Mouse (Mus musculus) forebrain, postnatal 0 days (tissue): Measurements from ENCODE around the gene Hoxd12. TPM values are rescaled to one million over a fixed set of nuclear protein-coding genes. Genes with fewer than 3 reads are reported as not detected.

Source experiments
- ATAC-seq: fragments of 200-750 bp; cut with Nextera tagmentation; 2 replicates; pipeline ENCODE4 v1.8.0; 2017; ENCODE audit warnings: mild to moderate bottlenecking, moderate library complexity
- DNase-seq: peaks from one replicate; pipeline ENCODE4 v3.0.0-alpha.2; 2015
- H3K27ac ChIP-seq: fragments of 300-500 bp; sonication (generic); 2 replicates; pipeline ENCODE4 v1.5.1; 2014; ENCODE audit warnings: low read depth, mild to moderate bottlenecking, antibody characterized with exemption, low read length, moderate library complexity, mixed read lengths
- H3K27me3 ChIP-seq: fragments of 300-500 bp; sonication (generic); 2 replicates; pipeline ENCODE4 v1.6.1; 2014; ENCODE audit warnings: mild to moderate bottlenecking, low read length, mixed read lengths; ENCODE audit not compliant: insufficient read depth
- H3K36me3 ChIP-seq: fragments of 300-500 bp; sonication (generic); 2 replicates; pipeline ENCODE4 v1.6.1; 2014; ENCODE audit warnings: mild to moderate bottlenecking, moderate library complexity; ENCODE audit not compliant: insufficient read depth
- H3K4me1 ChIP-seq: fragments of 300-500 bp; sonication (generic); 2 replicates; pipeline ENCODE4 v1.6.1; 2014; ENCODE audit warnings: antibody characterized with exemption; ENCODE audit not compliant: insufficient read depth
- H3K4me2 ChIP-seq: fragments of 300-500 bp; sonication (generic); 2 replicates; pipeline ENCODE4 v1.6.1; 2014; ENCODE audit warnings: low read depth, mild to moderate bottlenecking, moderate library complexity
- H3K4me3 ChIP-seq: fragments of 300-500 bp; sonication (generic); 2 replicates; pipeline ENCODE4 v1.5.1; 2014; ENCODE audit warnings: low read depth, low read length, mixed read lengths
- H3K9ac ChIP-seq: fragments of 300-500 bp; sonication (generic); 2 replicates; pipeline ENCODE4 v1.6.1; 2014; ENCODE audit warnings: mild to moderate bottlenecking
- H3K9me3 ChIP-seq: fragments of 300-500 bp; sonication (generic); 2 replicates; pipeline ENCODE4 v1.6.1; 2016; ENCODE audit warnings: low read length
- CTCF ChIP-seq: sonication (generic); IDR thresholded peaks from 2 replicates; pipeline ENCODE4 v1.5.1; 2016; ENCODE audit warnings: antibody characterized with exemption, control low read depth, low read depth
- WGBS: fragments of 180-500 bp; shearing (Covaris S2); extraction: QIAGEN DNeasy Blood & Tissue Kit; methylation state at CpG from one replicate; pipeline ENCODE4 v1.1.7; 2014; 5-methylcytosine and 5-hydroxymethylcytosine counted together
- polyA plus RNA-seq: library from polyadenylated mRNA; unstranded; fragments of >200 nt; fragmentation: Nextera tagmentation; extraction: Ambion mirVana; gene quantifications from 2 replicates; pipeline ENCODE4 v1.2.1, GENCODE M21; 2015
- total RNA-seq: library from RNA; depleted of rRNA; stranded (reverse); fragments of >200 nt; gene quantifications from 2 replicates; pipeline ENCODE4 v1.2.3, GENCODE M21; 2014

Hoxd12 gene
- total and polyA plus RNA-seq, 2 experiments from 2014 or later, result not detected

- H3K27ac ChIP-seq, result no peak overlapping the region
- DNase-seq (no peak), ATAC-seq (no peak)
- no peak for TF ChIP-seq CTCF
- H3K4me2 ChIP-seq, result no peak overlapping the region
- no peak overlapping the region for H3K4me3 ChIP-seq
- H3K4me1 ChIP-seq, result no peaks in the 10 kb centered on the region
- 5% methylated on average over 4 of the region's 4 CpGs for WGBS
- no peak overlapping the region for H3K9ac ChIP-seq
- H3K36me3 ChIP-seq, result no peaks in the 10 kb centered on the region
- peaks cover 82% of the 10 kb centered on the region for H3K27me3 ChIP-seq
- H3K9me3 ChIP-seq, result no peaks in the 10 kb centered on the region
These were observed 33.9 kb downstream of the Hoxd12 start for GRCm38 (mm10) chr2:74708676-74709075.

DNA sequence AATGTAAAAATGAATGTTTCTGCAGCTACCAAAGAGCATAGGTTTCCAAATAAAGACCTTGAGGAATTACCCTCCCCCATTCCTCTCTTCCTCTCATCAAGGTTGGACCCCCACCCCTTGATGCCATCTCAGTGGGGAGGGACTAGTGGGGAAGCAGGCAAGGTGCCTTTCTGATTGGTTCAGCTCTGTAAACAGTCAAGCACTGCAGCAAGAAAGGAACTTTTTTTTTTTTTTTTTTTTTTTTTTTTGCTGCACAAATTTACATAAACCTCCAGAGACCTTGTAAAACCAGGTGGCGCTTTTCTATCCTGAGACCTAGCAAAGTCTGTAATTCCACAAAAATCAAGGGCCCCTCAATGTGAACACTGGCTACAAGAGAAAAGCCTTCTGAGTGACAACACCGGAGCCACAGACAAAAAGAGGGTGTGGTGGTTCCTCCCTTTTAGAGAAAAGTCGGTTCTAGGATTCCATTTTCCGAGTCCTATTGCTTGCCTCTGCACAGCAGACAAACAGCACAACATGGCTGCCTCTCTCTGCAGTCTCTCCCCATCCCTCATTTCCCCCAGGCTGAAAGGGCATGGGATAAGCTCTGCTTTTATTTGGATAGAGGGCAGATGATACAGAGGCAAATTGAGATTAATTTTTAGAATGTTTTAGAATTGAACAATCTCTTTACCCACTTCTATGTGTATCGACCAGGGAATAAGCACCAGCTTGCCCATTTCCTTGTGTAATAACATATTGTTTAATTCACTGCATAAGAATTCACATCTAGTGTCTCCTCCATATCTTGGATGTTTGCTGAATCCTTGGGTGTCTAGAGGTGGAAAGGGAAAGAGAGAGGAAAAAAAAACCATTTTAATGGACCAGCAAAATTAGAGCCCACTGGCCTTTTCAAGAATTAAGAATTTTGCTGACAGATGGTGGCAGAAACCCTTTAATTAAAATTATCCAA lies 34.9 kb downstream of the Hoxd12 start:
- WGBS, result 4% methylated on average over 5 of the region's 5 CpGs
- H3K27ac ChIP-seq, result no peak overlapping the region
- no peak for DNase-seq
- no peaks in the 10 kb centered on the region for H3K4me1 ChIP-seq
- no peak overlapping the region for H3K9ac ChIP-seq
- no peak overlapping the region for H3K4me2 ChIP-seq
- TF ChIP-seq CTCF, result no peak
- no peaks in the 10 kb centered on the region for H3K9me3 ChIP-seq
- H3K4me3 ChIP-seq, result no peak overlapping the region
- no peak for ATAC-seq
- H3K27me3 ChIP-seq, result peaks cover 83% of the 10 kb centered on the region
- no peaks in the 10 kb centered on the region for H3K36me3 ChIP-seq

- H3K4me3 ChIP-seq, result no peak overlapping the region
- TF ChIP-seq CTCF, result no peak
These were observed 36.2 kb downstream of the Hoxd12 start for GRCm38 (mm10) chr2:74710929-74711543.

GRCm38 (mm10) chr2:74711721-74712621 lies 37.2 kb downstream of the Hoxd12 start, which contains the start of the genes Hoxd3 and Hoxd4:
Hoxd3 (plus strand) TSS chr2:74711927.
Hoxd4 (plus strand) TSS chr2:74711929.
- H3K27ac ChIP-seq, result no peak within 1 kb of the TSS
- ATAC-seq (no peak), DNase-seq (no peak)
- WGBS, result 1% methylated on average over 65 of the region's 65 CpGs
- H3K9ac ChIP-seq, result no peak within 1 kb of the TSS
- peak within 1 kb of the TSS; percentile 9; the same call in 1 of the 2 replicates for H3K4me3 ChIP-seq
- peak within 1 kb of the TSS; percentile 21; the same call in 1 of the 2 replicates for H3K4me2 ChIP-seq
- no peaks in the 10 kb centered on the region for H3K4me1 ChIP-seq
- peaks cover 88% of the 10 kb centered on the region for H3K27me3 ChIP-seq
- H3K9me3 ChIP-seq, result no peaks in the 10 kb centered on the region
- no peak for TF ChIP-seq CTCF
- H3K36me3 ChIP-seq, result no peaks in the 10 kb centered on the region

More at GRCm38 (mm10) chr2:74710929-74711543, 36.2 kb downstream of the Hoxd12 start:
- Histone ChIP-seq H3K9ac (no peak overlapping the region), H3K36me3 (no peaks in the 10 kb centered on the region), H3K4me1 (no peaks in the 10 kb centered on the region), H3K4me2 (no peak overlapping the region), H3K9me3 (no peaks in the 10 kb centered on the region), H3K27ac (no peak overlapping the region), H3K27me3 (peaks cover 88% of the 10 kb centered on the region)
- WGBS, result 1% methylated on average over 16 of the region's 16 CpGs
- DNase-seq, result no peak
- ATAC-seq, result no peak

GRCm38 (mm10) chr2:74713239-74714150 lies 38.7 kb downstream of the Hoxd12 start:
- WGBS, result 4% methylated on average over 19 of the region's 19 CpGs

More at GRCm38 (mm10) chr2:74713239-74714150, 38.7 kb downstream of the Hoxd12 start:
- DNase-seq, result no peak
- TF ChIP-seq CTCF, result no peak
- no peak for ATAC-seq
- H3K9ac ChIP-seq, result no peak overlapping the region
- no peak overlapping the region for H3K27ac ChIP-seq
- no peaks in the 10 kb centered on the region for H3K4me1 ChIP-seq
- H3K4me3 ChIP-seq, result no peak overlapping the region
- H3K27me3 ChIP-seq, result peaks cover 89% of the 10 kb centered on the region
- no peaks in the 10 kb centered on the region for H3K9me3 ChIP-seq
- H3K36me3 ChIP-seq, result no peaks in the 10 kb centered on the region
- no peak overlapping the region for H3K4me2 ChIP-seq
